Mouse (Mus musculus) hindbrain, embryonic 13.5 days (tissue): ENCODE data around the gene Kat2b. TPM values are rescaled to one million over a fixed set of nuclear protein-coding genes. Genes with fewer than 3 reads are reported as not detected.

Source experiments
- ATAC-seq: fragments of 200-750 bp; cut with Nextera tagmentation; 2 replicates; pipeline ENCODE4 v1.8.0; 2017; ENCODE audit warnings: moderate TSS enrichment; ENCODE audit not compliant: low FRiP score
- H3K27ac ChIP-seq: fragments of 300-500 bp; sonication (generic); 2 replicates; pipeline ENCODE4 v1.5.1; 2015; ENCODE audit warnings: inconsistent platforms, mild to moderate bottlenecking, moderate library complexity
- H3K27me3 ChIP-seq: fragments of 300-500 bp; sonication (generic); 2 replicates; pipeline ENCODE4 v1.6.1; 2015; ENCODE audit warnings: mild to moderate bottlenecking, inconsistent platforms
- H3K36me3 ChIP-seq: fragments of 300-500 bp; sonication (generic); 2 replicates; pipeline ENCODE4 v1.6.1; 2015; ENCODE audit warnings: mild to moderate bottlenecking, inconsistent platforms
- H3K4me1 ChIP-seq: fragments of 300-500 bp; sonication (generic); replicated peaks from 2 replicates; pipeline ENCODE4 v1.6.1; 2015; ENCODE audit warnings: inconsistent platforms
- H3K4me2 ChIP-seq: fragments of 300-500 bp; sonication (generic); 2 replicates; pipeline ENCODE4 v1.6.1; 2015; ENCODE audit warnings: inconsistent platforms, mild to moderate bottlenecking, moderate library complexity
- H3K4me3 ChIP-seq: fragments of 300-500 bp; sonication (generic); 2 replicates; pipeline ENCODE4 v1.5.1; 2015; ENCODE audit warnings: mild to moderate bottlenecking, inconsistent platforms
- H3K9ac ChIP-seq: fragments of 300-500 bp; sonication (generic); 2 replicates; pipeline ENCODE4 v1.6.1; 2015; ENCODE audit warnings: mild to moderate bottlenecking, inconsistent platforms
- H3K9me3 ChIP-seq: fragments of 300-500 bp; sonication (generic); 2 replicates; pipeline ENCODE4 v1.6.1; 2016; ENCODE audit warnings: inconsistent platforms
- WGBS: fragments of 180-500 bp; shearing (Covaris S2); methylation state at CpG from one replicate; pipeline ENCODE4 v1.1.7; 2015; 5-methylcytosine and 5-hydroxymethylcytosine counted together
- polyA plus RNA-seq: library from polyadenylated mRNA; unstranded; fragments of >200 nt; fragmentation: Nextera tagmentation; extraction: Ambion mirVana; gene quantifications from 2 replicates; pipeline ENCODE4 v1.2.1, GENCODE M21; 2015

Kat2b gene
- polyA plus RNA-seq, 1 experiment from 2014 or later: 8.9 TPM

- no peak overlapping the region for H3K9ac ChIP-seq
- H3K27ac ChIP-seq: no peak overlapping the region
- H3K4me3 ChIP-seq: no peak overlapping the region
- H3K27me3 ChIP-seq: no peaks in the 10 kb centered on the region
- peaks cover 10% of the 10 kb centered on the region for H3K36me3 ChIP-seq
- H3K9me3 ChIP-seq: no peaks in the 10 kb centered on the region
- no peak for ATAC-seq
- H3K4me2 ChIP-seq: no peak overlapping the region
- no peaks in the 10 kb centered on the region for H3K4me1 ChIP-seq
- 86% methylated on average over 4 of the region's 4 CpGs for WGBS
These were observed 54.0 kb downstream of the Kat2b start for GRCm38 (mm10) chr17:53620611-53621010.

GRCm38 (mm10) chr17:53622125-53622524, 55.5 kb downstream of the Kat2b start:
- H3K4me2 ChIP-seq: no peak overlapping the region
- H3K9ac ChIP-seq: no peak overlapping the region
- peaks cover 17% of the 10 kb centered on the region for H3K36me3 ChIP-seq
- WGBS: 83% methylated on average over 3 of the region's 3 CpGs
- no peak overlapping the region for H3K27ac ChIP-seq
- H3K4me1 ChIP-seq: no peaks in the 10 kb centered on the region
- H3K4me3 ChIP-seq: no peak overlapping the region
- no peak for ATAC-seq
- no peaks in the 10 kb centered on the region for H3K9me3 ChIP-seq
- H3K27me3 ChIP-seq: no peaks in the 10 kb centered on the region

- Histone ChIP-seq H3K27me3 (no peaks in the 10 kb centered on the region), H3K4me2 (no peak overlapping the region), H3K36me3 (peaks cover 17% of the 10 kb centered on the region), H3K4me3 (no peak overlapping the region), H3K9ac (no peak overlapping the region), H3K9me3 (no peaks in the 10 kb centered on the region), H3K4me1 (no peaks in the 10 kb centered on the region), H3K27ac (no peak overlapping the region)
- 92% methylated on average over 9 of the region's 9 CpGs for WGBS
- no peak for ATAC-seq
These were observed 57.1 kb downstream of the Kat2b start for GRCm38 (mm10) chr17:53623762-53624161.

- Histone ChIP-seq H3K4me1 (no peaks in the 10 kb centered on the region), H3K4me2 (no peak overlapping the region), H3K9ac (no peak overlapping the region), H3K4me3 (no peak overlapping the region), H3K27ac (no peak overlapping the region), H3K36me3 (peaks cover 24% of the 10 kb centered on the region), H3K9me3 (no peaks in the 10 kb centered on the region), H3K27me3 (no peaks in the 10 kb centered on the region)
- no peak for ATAC-seq
- WGBS: 93% methylated on average over 3 of the region's 3 CpGs
These were observed 59.5 kb downstream of the Kat2b start for GRCm38 (mm10) chr17:53626160-53626559.

- no peak overlapping the region for H3K4me3 ChIP-seq
- H3K9me3 ChIP-seq: no peaks in the 10 kb centered on the region
- no peak overlapping the region for H3K9ac ChIP-seq
- no peak overlapping the region for H3K4me2 ChIP-seq
- H3K27ac ChIP-seq: no peak overlapping the region
- H3K27me3 ChIP-seq: no peaks in the 10 kb centered on the region
- no peak for ATAC-seq
- WGBS: 81% methylated on average over 4 of the region's 4 CpGs
- H3K36me3 ChIP-seq: peaks cover 32% of the 10 kb centered on the region
- H3K4me1 ChIP-seq: no peaks in the 10 kb centered on the region
These were observed 60.8 kb downstream of the Kat2b start for GRCm38 (mm10) chr17:53627497-53627896.

- Histone ChIP-seq H3K36me3 (peaks cover 38% of the 10 kb centered on the region), H3K9me3 (no peaks in the 10 kb centered on the region), H3K4me1 (no peaks in the 10 kb centered on the region), H3K4me2 (no peak overlapping the region), H3K27ac (no peak overlapping the region), H3K4me3 (no peak overlapping the region), H3K9ac (no peak overlapping the region), H3K27me3 (no peaks in the 10 kb centered on the region)
- WGBS: 82% methylated on average over 5 of the region's 5 CpGs
- no peak for ATAC-seq
These were observed 61.5 kb downstream of the Kat2b start for GRCm38 (mm10) chr17:53628131-53628530.

- no peaks in the 10 kb centered on the region for H3K9me3 ChIP-seq
- H3K27ac ChIP-seq: no peak overlapping the region
- peaks cover 46% of the 10 kb centered on the region for H3K36me3 ChIP-seq
- no peak overlapping the region for H3K4me3 ChIP-seq
- H3K9ac ChIP-seq: no peak overlapping the region
- no peak overlapping the region for H3K4me2 ChIP-seq
- ATAC-seq: no peak
- no peaks in the 10 kb centered on the region for H3K27me3 ChIP-seq
- H3K4me1 ChIP-seq: no peaks in the 10 kb centered on the region
These were observed 64.7 kb downstream of the Kat2b start for GRCm38 (mm10) chr17:53631344-53631743.

- no peak overlapping the region for H3K27ac ChIP-seq
These were observed 76.7 kb downstream of the Kat2b start for GRCm38 (mm10) chr17:53643360-53643759.

GRCm38 (mm10) chr17:53650251-53650661, 83.6 kb downstream of the Kat2b start:
- no peak overlapping the region for H3K9ac ChIP-seq
- no peaks in the 10 kb centered on the region for H3K27me3 ChIP-seq
- H3K4me2 ChIP-seq: no peak overlapping the region
- no peak overlapping the region for H3K27ac ChIP-seq
- no peaks in the 10 kb centered on the region for H3K4me1 ChIP-seq
- 83% methylated on average over 2 of the region's 2 CpGs for WGBS
- ATAC-seq: no peak
- no peaks in the 10 kb centered on the region for H3K9me3 ChIP-seq
- H3K36me3 ChIP-seq: peaks cover 41% of the 10 kb centered on the region
- no peak overlapping the region for H3K4me3 ChIP-seq

More at GRCm38 (mm10) chr17:53643360-53643759, 76.7 kb downstream of the Kat2b start:
- Histone ChIP-seq H3K4me1 (no peaks in the 10 kb centered on the region), H3K9me3 (no peaks in the 10 kb centered on the region), H3K9ac (no peak overlapping the region), H3K36me3 (peaks cover 69% of the 10 kb centered on the region), H3K4me2 (no peak overlapping the region), H3K4me3 (no peak overlapping the region), H3K27me3 (no peaks in the 10 kb centered on the region)
- 85% methylated on average over 4 of the region's 4 CpGs for WGBS
- no peak for ATAC-seq

GRCm38 (mm10) chr17:53654596-53654995, 87.9 kb downstream of the Kat2b start:
- no peaks in the 10 kb centered on the region; the same call in 1 of the 2 replicates for H3K4me1 ChIP-seq
- H3K27me3 ChIP-seq: no peaks in the 10 kb centered on the region
- no peak for ATAC-seq
- whole genome bisulfite sequencing: 96% methylated on average over 4 of the region's 4 CpGs
- H3K9me3 ChIP-seq: no peaks in the 10 kb centered on the region
- H3K9ac ChIP-seq: no peak overlapping the region
- H3K36me3 ChIP-seq: peaks cover 42% of the 10 kb centered on the region
- H3K4me2 ChIP-seq: no peak overlapping the region
- no peak overlapping the region for H3K27ac ChIP-seq
- no peak overlapping the region for H3K4me3 ChIP-seq

GRCm38 (mm10) chr17:53655081-53655480, 88.4 kb downstream of the Kat2b start:
- Histone ChIP-seq H3K27me3 (no peaks in the 10 kb centered on the region), H3K4me2 (no peak overlapping the region), H3K9ac (no peak overlapping the region), H3K9me3 (no peaks in the 10 kb centered on the region), H3K27ac (no peak overlapping the region), H3K4me3 (no peak overlapping the region), H3K36me3 (peaks cover 46% of the 10 kb centered on the region), H3K4me1 (no peaks in the 10 kb centered on the region; the same call in 1 of the 2 replicates)
- 92% methylated on average over 6 of the region's 6 CpGs for WGBS
- ATAC-seq: no peak

- no peak overlapping the region for H3K4me2 ChIP-seq
- ATAC-seq: no peak
- H3K27me3 ChIP-seq: no peaks in the 10 kb centered on the region
- H3K9me3 ChIP-seq: no peaks in the 10 kb centered on the region
- H3K27ac ChIP-seq: no peak overlapping the region
- peaks cover 53% of the 10 kb centered on the region for H3K36me3 ChIP-seq
- H3K4me1 ChIP-seq: no peaks in the 10 kb centered on the region; the same call in 1 of the 2 replicates
- no peak overlapping the region for H3K4me3 ChIP-seq
- no peak overlapping the region for H3K9ac ChIP-seq
- 91% methylated on average over 2 of the region's 2 CpGs for WGBS
These were observed 89.3 kb downstream of the Kat2b start for GRCm38 (mm10) chr17:53655959-53656358.

GRCm38 (mm10) chr17:53656369-53656860, 89.8 kb downstream of the Kat2b start:
- Histone ChIP-seq H3K4me3 (no peak overlapping the region), H3K9ac (no peak overlapping the region), H3K4me2 (no peak overlapping the region), H3K27me3 (no peaks in the 10 kb centered on the region), H3K36me3 (peaks cover 54% of the 10 kb centered on the region), H3K27ac (no peak overlapping the region), H3K4me1 (no peaks in the 10 kb centered on the region; the same call in 1 of the 2 replicates), H3K9me3 (no peaks in the 10 kb centered on the region)
- no peak for ATAC-seq
- WGBS: 80% methylated on average over 6 of the region's 6 CpGs
